Mouse (Mus musculus) lung, adult 2 months (tissue): ENCODE data around the gene Dhfr. TPM values are rescaled to one million over a fixed set of nuclear protein-coding genes. Genes with fewer than 3 reads are reported as not detected.

Experiments
- DNase-seq: peaks from one replicate; pipeline ENCODE4 v3.0.0; 2022
- H3K4me1 ChIP-seq: fragments of 200-500 bp; 2 replicates; pipeline ENCODE4 v1.6.1; 2011; ENCODE audit warnings: low read length; ENCODE audit not compliant: control insufficient read depth, insufficient read depth
- H3K4me3 ChIP-seq: fragments of 200-500 bp; replicated peaks from 2 replicates; pipeline ENCODE3; 2011; ENCODE audit warnings: low read depth, mild to moderate bottlenecking, control low read depth, low read length; ENCODE audit errors: extremely low read depth
- CTCF ChIP-seq: fragments of 200-500 bp; IDR thresholded peaks from 2 replicates; pipeline ENCODE4 v1.5.1; 2011; ENCODE audit warnings: mild to moderate bottlenecking, low read length, control low read depth; ENCODE audit not compliant: insufficient read depth
- POLR2A ChIP-seq: fragments of 200-500 bp; IDR thresholded peaks from 2 replicates; pipeline ENCODE4 v1.6.1; 2011; ENCODE audit warnings: low read depth, mild to moderate bottlenecking, control low read depth, low read length, borderline replicate concordance; ENCODE audit errors: extremely low read depth
- WGBS: fragments of 180-500 bp; shearing (Covaris S2); methylation state at CpG from one replicate; pipeline ENCODE4 v1.1.7; 2018; 5-methylcytosine and 5-hydroxymethylcytosine counted together
- polyA plus RNA-seq: library from polyadenylated mRNA; depleted of rRNA; stranded (reverse); fragments of >200 nt; gene quantifications from 2 replicates; pipeline ENCODE4 v1.2.3, GENCODE M21; 2012

The Dhfr gene
- polyA plus RNA-seq, 1 experiment, result 0.57 TPM

DNA sequence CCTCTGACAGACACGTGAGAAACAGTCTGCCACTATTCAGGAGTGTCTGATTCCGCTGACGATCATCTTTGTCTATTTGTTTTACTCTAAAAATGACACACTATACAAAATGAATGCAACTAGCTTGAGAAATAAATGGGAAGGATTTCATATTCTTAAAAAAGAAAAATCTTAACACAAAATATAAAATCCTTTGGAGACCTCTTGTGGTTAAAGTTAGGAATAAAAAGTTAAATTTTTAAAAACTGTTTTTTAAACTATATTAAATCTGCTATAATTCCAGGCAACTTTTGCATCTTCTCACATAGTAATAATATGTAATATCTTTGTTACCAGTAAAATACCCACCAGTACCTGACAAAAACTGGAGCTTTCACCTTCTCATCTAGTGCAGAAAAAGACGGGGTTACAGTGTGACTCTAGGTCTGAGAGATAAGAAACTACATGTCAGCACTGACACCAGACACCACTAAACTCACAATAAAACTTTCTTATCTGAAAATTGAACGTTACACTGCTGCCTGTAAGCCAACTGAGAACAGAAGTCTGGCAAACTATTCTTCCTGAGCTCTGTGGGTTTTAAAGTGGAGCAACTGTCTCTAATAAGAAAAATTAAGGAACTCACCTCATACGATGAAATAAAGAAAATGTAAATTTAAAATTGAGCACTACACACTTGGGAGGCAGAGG, 16.6 kb upstream of the Dhfr start:
- DNase-seq, result no peak
- 70% methylated on average over 6 of the region's 6 CpGs for whole genome bisulfite sequencing

DNA sequence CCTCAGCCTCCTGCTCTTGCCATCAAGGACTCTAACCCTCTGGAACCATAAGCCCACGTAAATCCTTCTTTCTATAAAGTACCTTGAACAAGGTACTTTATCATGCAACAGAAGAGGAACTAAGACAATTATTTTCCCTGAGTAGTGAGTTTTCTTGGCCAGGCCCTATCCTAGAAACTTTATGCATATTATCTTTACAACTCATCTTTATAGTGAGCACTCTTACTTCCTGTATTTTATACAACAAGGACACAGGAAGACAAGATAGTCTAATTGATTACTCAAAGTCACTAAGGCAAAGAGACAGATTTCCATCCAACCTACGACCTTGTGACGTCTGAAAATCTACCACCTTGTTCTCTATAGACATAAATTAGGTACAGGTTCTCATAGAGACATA, 14.7 kb upstream of the Dhfr start:
- TF ChIP-seq POLR2A (no peak), CTCF (no peak)
- Histone ChIP-seq H3K4me1 (no peaks in the 10 kb centered on the region), H3K4me3 (no peak overlapping the region)
- 68% methylated on average over 3 of the region's 3 CpGs for WGBS
- DNase-seq, result no peak

More for the DNA sequence above, 16.6 kb upstream of the Dhfr start:
- no peaks in the 10 kb centered on the region for H3K4me1 ChIP-seq
- H3K4me3 ChIP-seq, result no peak overlapping the region
- TF ChIP-seq CTCF, result no peak
- no peak for TF ChIP-seq POLR2A

DNA sequence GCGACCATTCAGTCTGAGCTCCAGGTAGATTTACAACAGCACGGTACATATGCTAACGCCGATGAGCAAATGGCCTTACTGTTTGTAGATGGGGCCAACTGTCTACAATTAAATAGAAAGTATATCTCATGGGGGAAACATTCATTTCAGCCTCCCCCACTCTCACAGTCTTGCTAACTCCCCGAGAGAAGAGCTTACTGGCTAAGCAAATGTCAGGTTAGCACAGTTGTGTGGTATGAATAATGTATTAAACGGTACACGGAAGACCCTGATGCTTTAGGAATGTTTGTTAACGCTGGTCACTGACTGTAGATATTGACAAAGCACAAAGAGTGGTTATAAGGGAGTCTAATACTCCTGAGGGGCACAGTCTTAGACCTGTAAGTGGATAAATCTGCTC, 10.5 kb upstream of the Dhfr start:
- WGBS, result 94% methylated on average over 8 of the region's 8 CpGs
- H3K4me3 ChIP-seq, result no peak overlapping the region
- H3K4me1 ChIP-seq, result no peaks in the 10 kb centered on the region
- no peak for DNase-seq
- TF ChIP-seq POLR2A (no peak), CTCF (no peak)

DNA sequence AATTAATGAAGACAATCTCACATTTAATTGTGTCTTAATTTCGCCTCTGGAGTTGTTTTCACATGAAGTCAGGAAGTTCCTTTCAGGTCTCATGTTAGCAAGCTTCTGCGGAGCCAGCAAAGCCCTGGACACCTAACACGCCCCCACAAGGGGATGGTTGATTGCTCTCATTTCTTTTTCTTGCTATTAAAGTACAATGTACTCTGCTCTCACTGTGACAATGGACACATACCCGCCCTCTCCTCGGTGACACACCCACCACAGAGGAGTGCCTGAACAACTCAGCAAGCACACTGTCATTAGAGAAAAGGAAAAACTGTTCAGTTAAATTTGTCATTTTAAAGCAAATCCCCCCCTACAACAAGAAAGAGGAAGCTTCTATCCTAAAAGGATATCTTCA, 8.2 kb upstream of the Dhfr start:
- no peaks in the 10 kb centered on the region for H3K4me1 ChIP-seq
- WGBS, result 89% methylated on average over 5 of the region's 5 CpGs
- no peak for DNase-seq
- H3K4me3 ChIP-seq, result no peak overlapping the region
- no peak for TF ChIP-seq POLR2A
- TF ChIP-seq CTCF, result no peak

DNA sequence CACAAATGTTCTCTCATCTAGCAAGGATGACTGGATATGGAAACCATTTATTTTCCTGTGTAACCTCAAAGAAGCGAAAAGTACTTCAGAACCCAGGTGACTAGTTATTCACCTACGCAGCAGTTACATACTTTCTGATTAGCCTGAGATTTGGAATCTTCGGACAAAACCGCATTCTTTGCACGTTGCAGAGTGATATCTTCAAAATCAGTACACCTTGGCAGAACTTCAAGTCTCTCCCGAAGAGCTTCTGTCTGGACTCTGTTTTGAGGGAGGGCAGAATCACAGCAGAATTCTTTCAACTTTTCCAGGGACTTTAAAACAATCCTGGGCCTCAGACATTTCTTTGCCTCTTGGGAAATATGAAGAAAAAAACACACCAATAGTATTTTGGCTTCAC, 3.4 kb upstream of the Dhfr start:
- no peak for TF ChIP-seq POLR2A
- TF ChIP-seq CTCF, result no peak
- H3K4me1 ChIP-seq, result peaks cover 2% of the 10 kb centered on the region; the same call in 1 of the 2 replicates
- WGBS, result 69% methylated on average over 6 of the region's 6 CpGs
- DNase-seq, result no peak
- no peak overlapping the region for H3K4me3 ChIP-seq

DNA sequence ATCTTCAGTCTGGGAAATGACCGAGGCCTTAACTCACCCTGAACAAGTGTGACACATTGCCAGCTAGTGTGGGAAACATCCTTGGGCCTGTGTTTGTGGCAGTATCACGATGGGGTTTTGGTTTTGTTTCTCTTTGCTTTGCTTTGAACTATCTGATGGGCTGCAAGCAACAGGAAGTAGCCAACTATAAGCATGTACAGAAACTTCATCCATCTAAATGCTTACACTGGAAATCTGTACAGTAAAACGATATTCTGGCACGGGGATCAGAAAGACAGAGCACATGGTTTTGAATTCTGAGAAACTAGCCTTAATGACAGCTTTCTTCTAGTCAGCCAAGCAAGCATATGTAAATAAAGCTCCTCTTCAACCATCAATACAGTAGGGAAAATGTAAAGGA, 570 bp upstream of the Dhfr start:
- no peak for DNase-seq

DNA sequence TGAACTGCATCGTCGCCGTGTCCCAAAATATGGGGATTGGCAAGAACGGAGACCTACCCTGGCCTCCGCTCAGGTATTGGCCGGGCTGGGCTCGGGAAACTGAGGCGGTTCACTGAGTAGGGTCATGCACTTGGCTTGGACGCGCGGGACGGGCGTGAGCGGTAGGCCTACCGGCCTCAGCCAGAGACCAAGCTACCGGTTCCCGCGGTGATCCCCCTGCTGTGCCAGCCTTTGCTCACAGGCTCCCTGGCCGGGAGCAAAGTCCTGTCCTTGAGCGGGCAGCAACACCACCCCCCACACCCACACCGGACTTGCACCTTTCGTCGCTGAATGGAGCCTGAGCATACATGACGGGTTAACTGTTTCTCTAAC, 732 bp downstream of the Dhfr start:
- DNase-seq, result no peak
- Histone ChIP-seq H3K4me1 (peaks cover 2% of the 10 kb centered on the region; the same call in 1 of the 2 replicates), H3K4me3 (peak overlapping the region; percentile 56)
- TF ChIP-seq POLR2A, result no peak
- TF ChIP-seq CTCF, result no peak
- WGBS, result under 1% methylated on average over 24 of the region's 24 CpGs

More for the DNA sequence above, 570 bp upstream of the Dhfr start:
- peak overlapping the region; percentile 77 for H3K4me3 ChIP-seq
- TF ChIP-seq POLR2A, result no peak
- TF ChIP-seq CTCF, result no peak
- peaks cover 2% of the 10 kb centered on the region; the same call in 1 of the 2 replicates for H3K4me1 ChIP-seq
- 4% methylated on average over 4 of the region's 4 CpGs for WGBS

DNA sequence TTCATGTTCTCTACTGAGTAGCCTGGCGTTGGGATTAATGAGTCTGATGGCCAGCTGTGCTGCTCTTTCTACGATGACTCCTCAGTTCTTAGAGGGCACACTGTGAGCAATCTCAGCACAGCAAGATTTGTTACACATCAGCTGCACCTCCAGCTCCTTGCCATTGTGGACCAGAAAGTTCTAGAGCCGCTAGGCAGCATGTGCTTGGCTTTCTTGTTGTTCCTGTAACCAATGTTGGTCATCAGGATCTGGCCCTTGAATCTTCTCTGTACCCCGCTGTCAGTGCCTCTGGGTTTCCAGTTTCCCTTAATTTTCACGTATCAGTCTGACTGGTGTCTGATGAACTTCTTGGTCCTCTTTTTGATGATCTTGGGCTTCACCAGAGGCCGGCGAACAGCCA, 1.9 kb downstream of the Dhfr start:
- WGBS, result 79% methylated on average over 7 of the region's 7 CpGs
- Histone ChIP-seq H3K4me3 (no peak overlapping the region), H3K4me1 (peaks cover 2% of the 10 kb centered on the region; the same call in 1 of the 2 replicates)
- no peak for TF ChIP-seq CTCF
- no peak for TF ChIP-seq POLR2A
- no peak for DNase-seq

DNA sequence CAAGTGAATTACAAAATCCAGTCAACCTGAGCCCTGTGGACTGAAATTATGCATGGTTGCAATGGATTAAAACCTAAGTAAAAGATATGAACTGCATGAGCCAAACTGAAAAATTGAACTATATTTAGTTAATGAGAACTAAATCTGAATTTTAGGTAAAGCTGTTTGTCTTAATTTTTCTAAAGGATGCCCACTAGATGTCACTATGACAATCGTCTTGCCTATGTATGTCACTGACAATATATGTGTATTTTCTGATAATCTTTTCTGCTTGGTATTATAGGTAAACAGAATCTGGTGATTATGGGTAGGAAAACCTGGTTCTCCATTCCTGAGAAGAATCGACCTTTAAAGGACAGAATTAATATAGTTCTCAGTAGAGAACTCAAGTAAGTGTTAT, 3.1 kb downstream of the Dhfr start:
- peaks cover 2% of the 10 kb centered on the region; the same call in 1 of the 2 replicates for H3K4me1 ChIP-seq
- no peak for TF ChIP-seq POLR2A
- no peak for TF ChIP-seq CTCF
- 48% methylated on average over 2 of the region's 2 CpGs for WGBS

DNA sequence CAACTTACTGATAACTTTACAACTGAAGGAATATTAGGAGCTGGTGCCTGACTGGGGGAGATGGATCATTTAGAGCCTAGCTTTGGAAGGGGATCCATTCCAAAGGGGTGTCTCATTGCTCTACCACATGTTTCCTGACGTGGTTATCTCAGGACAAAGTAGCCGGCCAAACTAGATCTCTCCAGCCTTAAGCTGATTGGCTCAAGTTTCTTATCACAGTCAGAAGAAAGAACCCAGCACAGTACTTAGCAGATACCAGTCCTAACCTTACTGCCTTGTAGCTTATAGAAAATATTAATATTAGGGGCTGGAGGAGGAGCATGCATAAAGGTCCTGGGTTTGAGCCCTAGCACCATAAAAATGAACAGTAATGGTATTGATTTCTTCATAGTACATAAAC, 7.1 kb downstream of the Dhfr start:
- WGBS, result 81% methylated on average over 2 of the region's 2 CpGs
- DNase-seq, result no peak
- no peak for TF ChIP-seq POLR2A
- TF ChIP-seq CTCF, result no peak
- Histone ChIP-seq H3K4me1 (no peaks in the 10 kb centered on the region), H3K4me3 (no peak overlapping the region)

More for the DNA sequence above, 3.1 kb downstream of the Dhfr start:
- no peak overlapping the region for H3K4me3 ChIP-seq
- no peak for DNase-seq
